Mouse (Mus musculus): ENCODE data around the gene Btbd2. TPM values are rescaled to one million over a fixed set of nuclear protein-coding genes. Genes with fewer than 3 reads are reported as not detected.

Gene Btbd2
- total and polyA plus RNA-seq, 3 experiments = 43.1 to 81.8 TPM; not detected in 1

DNA sequence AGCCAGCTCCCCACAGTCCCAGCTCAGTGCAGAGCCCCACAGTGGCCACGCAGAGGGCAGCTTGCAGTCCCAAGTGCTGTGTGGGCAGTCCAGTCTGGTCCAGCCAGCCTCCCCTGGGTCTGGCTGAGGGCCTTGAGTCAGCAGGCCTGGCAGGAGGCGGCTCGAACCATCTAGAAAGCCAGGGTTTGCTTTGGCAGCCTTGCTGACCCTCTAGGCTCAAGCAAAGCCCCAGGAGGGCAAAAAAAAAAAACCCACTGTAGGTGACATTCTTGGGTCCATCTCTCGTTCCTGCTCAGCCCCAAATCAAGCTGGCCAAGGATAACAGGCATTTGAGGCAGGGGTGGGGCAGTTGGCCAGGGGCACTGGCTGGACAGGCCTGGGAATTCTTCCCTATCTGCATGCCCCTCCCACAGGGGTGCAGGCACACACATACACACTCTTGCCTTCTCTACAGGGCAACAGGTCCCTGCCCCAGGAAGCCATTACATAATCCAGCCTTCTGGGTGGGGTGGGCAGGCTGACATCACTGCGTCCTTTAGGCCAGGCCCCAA, 17.4 kb upstream of the Btbd2 start:
- H3K79me2 ChIP-seq (ENCODE audit: control insufficient read depth, insufficient read depth, low read length, poor library complexity) = peaks cover 49% of the 10 kb centered on the region
- H3K9me3 ChIP-seq (replicated peaks; ENCODE audit: insufficient read depth, low read length) = no peaks in the 10 kb centered on the region
- no peak overlapping the region for H3K27ac ChIP-seq (ENCODE audit: control insufficient read depth, low read depth, low read length)
- peaks cover under 1 to 18% of the 10 kb centered on the region in 2 experiments; a peak in 3 of 4 replicates for H3K4me1 ChIP-seq (ENCODE audit: control insufficient read depth in 1 of 2, insufficient read depth in 2 of 2, low read length in 2 of 2)
- peak overlapping the region; percentile 80 to 95; a peak in 3 of 4 replicates for H3K4me3 ChIP-seq (ENCODE audit: control insufficient read depth in 1 of 2, insufficient read depth in 1 of 2, low read depth in 2 of 2, low read length in 2 of 2)
- TF ChIP-seq POLR2AphosphoS5 (IDR thresholded peaks at IDR 0.05; ENCODE audit: borderline replicate concordance, low read depth, low read length) (peak; percentile 42; the same call in 1 of the 2 replicates), HCFC1 (IDR thresholded peaks at IDR 0.05; ENCODE audit: low read depth, low read length) (no peak), ETS1 (IDR thresholded peaks at IDR 0.05; ENCODE audit: low read depth, low read length) (no peak)
- H3K27me3 ChIP-seq (ENCODE audit: control insufficient read depth in 1 of 2, insufficient read depth in 2 of 2, low read length in 2 of 2) = no peaks in the 10 kb centered on the region
- DNase-seq (ENCODE audit: low read depth, low spot score) = no peak
- H3K36me3 ChIP-seq (ENCODE audit: control insufficient read depth in 1 of 2, insufficient read depth in 2 of 2, low read length in 2 of 2) = peaks cover 2 to 16% of the 10 kb centered on the region in 2 experiments; a peak in 3 of 4 replicates
- peak overlapping the region; percentile 91 for H3K9ac ChIP-seq (ENCODE audit: control insufficient read depth, low read depth, low read length, poor library complexity, severe bottlenecking)

DNA sequence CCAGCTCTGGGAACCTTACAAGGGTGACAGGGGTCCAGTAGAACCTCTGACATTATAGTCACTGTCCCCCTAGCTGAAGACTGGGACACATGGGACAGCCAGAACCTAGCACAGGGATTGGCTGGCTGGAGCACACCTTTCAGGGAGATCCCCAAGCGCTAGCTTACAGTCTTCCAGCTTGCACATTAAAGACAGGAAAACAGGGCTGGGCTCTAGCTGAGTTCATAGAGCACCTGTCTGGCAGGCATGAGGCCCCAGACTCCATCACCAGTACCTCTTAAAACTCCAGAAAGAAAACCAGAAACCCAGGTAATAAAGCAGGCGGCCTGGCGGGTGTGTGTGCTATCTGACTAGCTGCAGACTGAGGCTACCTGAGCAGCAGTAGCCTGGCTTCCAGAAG, 16.8 kb upstream of the Btbd2 start:
- Histone ChIP-seq H3K4me1 (ENCODE audit: control insufficient read depth in 1 of 2, insufficient read depth in 2 of 2, low read length in 2 of 2) (peaks cover 0 to 18% of the 10 kb centered on the region in 2 experiments; a peak in 3 of 4 replicates), H3K4me3 (ENCODE audit: control insufficient read depth in 1 of 2, insufficient read depth in 1 of 2, low read depth in 2 of 2, low read length in 2 of 2) (no peak overlapping the region), H3K9ac (ENCODE audit: control insufficient read depth, low read depth, low read length, poor library complexity, severe bottlenecking) (peak overlapping the region; percentile 91; the same call in 1 of the 2 replicates), H3K9me3 (replicated peaks; ENCODE audit: insufficient read depth, low read length) (no peaks in the 10 kb centered on the region), H3K79me2 (ENCODE audit: control insufficient read depth, insufficient read depth, low read length, poor library complexity) (peaks cover 49% of the 10 kb centered on the region), H3K36me3 (ENCODE audit: control insufficient read depth in 1 of 2, insufficient read depth in 2 of 2, low read length in 2 of 2) (peaks cover 2 to 14% of the 10 kb centered on the region in 2 experiments), H3K27me3 (ENCODE audit: control insufficient read depth in 1 of 2, insufficient read depth in 2 of 2, low read length in 2 of 2) (no peaks in the 10 kb centered on the region), H3K27ac (ENCODE audit: control insufficient read depth, low read depth, low read length) (no peak overlapping the region)
- no peak for DNase-seq (ENCODE audit: low read depth, low spot score)
- TF ChIP-seq NELFE (IDR thresholded peaks at IDR 0.05; ENCODE audit: low read depth, low read length) = no peak
- TF ChIP-seq CHD1 (IDR thresholded peaks at IDR 0.05; ENCODE audit: low read depth, low read length) = no peak
- no peak for TF ChIP-seq UBTF (IDR thresholded peaks at IDR 0.05; ENCODE audit: borderline replicate concordance, insufficient read depth, low read depth, low read length)
- TF ChIP-seq MEF2A (IDR thresholded peaks at IDR 0.05; ENCODE audit: extremely low read depth, insufficient replicate concordance, low read depth, low read length, poor library complexity, severe bottlenecking) = no peak
- no peak for TF ChIP-seq ZC3H11A (IDR thresholded peaks at IDR 0.05; ENCODE audit: low read depth, low read length)
- TF ChIP-seq POLR2A (IDR thresholded peaks at IDR 0.05; ENCODE audit: control insufficient read depth in 1 of 2, insufficient read depth in 1 of 2, low read depth in 1 of 2, low read length in 2 of 2, poor library complexity in 1 of 2) = no peak
- no peak for TF ChIP-seq HCFC1 (IDR thresholded peaks at IDR 0.05; ENCODE audit: low read depth, low read length)
- no peak for TF ChIP-seq SMC3 (IDR thresholded peaks at IDR 0.05; ENCODE audit: low read depth, low read length)
- TF ChIP-seq ZKSCAN1 (IDR thresholded peaks at IDR 0.05; ENCODE audit: low read depth, low read length) = no peak
- no peak for TF ChIP-seq E2F4 (IDR thresholded peaks at IDR 0.05; ENCODE audit: borderline replicate concordance, low read depth, low read length)
- TF ChIP-seq TBP (IDR thresholded peaks at IDR 0.05; ENCODE audit: low read depth, low read length) = no peak
- no peak for TF ChIP-seq MXI1 (IDR thresholded peaks at IDR 0.05; ENCODE audit: low read depth, low read length)
- no peak for TF ChIP-seq POLR2AphosphoS5 (IDR thresholded peaks at IDR 0.05; ENCODE audit: borderline replicate concordance, low read depth, low read length)
- TF ChIP-seq MAX (IDR thresholded peaks at IDR 0.05; ENCODE audit: low read length) = no peak
